8 mouse cellular contexts compared by ENCODE assay signal in the genomic region with DNA sequence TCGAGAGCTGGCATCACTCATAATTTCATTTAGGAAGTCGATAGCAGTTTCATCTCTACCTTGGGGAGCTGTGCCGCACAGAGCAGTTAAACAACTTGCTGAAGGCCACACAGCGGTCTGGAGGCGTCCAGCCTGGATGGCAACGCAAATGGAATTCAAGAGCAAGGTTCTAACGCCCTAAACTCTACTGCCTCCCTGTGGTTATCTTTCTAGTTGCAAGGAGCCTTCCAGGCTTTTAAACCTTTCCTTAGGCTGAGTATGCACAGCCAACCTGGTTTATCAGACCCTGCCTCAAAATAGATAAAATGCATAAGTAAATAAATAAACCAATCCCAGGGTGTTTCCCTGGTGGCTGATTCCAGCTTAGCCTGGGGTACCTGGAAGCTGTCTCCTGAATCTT. TPM values are rescaled to one million over a fixed set of nuclear protein-coding genes. Genes with fewer than 3 reads are reported as not detected.
DNase-seq lines count a peak whose midpoint lies in the region; ATAC-seq and TF ChIP-seq lines count a peak whose summit lies in the region.

No protein-coding gene starts in this region.

- no peaks in the 10 kb centered on the region for H3K9me3 ChIP-seq in hindbrain, embryonic 14.5 days (ENCODE audit: control insufficient read depth, low read length)
- no peaks in the 10 kb centered on the region for H3K9me3 ChIP-seq in hindbrain, embryonic 16.5 days (ENCODE audit: control insufficient read depth, low read length)
- no peaks in the 10 kb centered on the region for H3K9me3 ChIP-seq in ES-E14 (ENCODE audit: control insufficient read depth, insufficient read depth, low read depth, low read length)
- no peaks in the 10 kb centered on the region for H3K9me3 ChIP-seq in lung, postnatal 0 days (ENCODE audit: low read length)

- DNase-seq in hindbrain, embryonic 14.5 days (ENCODE audit: low spot score), result peak; percentile 84
- DNase-seq in ES-E14 (ENCODE audit: low read depth, low spot score), result peak; percentile 78
- DNase-seq in cerebellum, adult 8-10 months, result peak; percentile 65
- DNase-seq in gastrocnemius, postnatal 25 days, result peak; percentile 25
- peak; percentile 65 to 81 for DNase-seq in kidney, postnatal 25 days
- DNase-seq in lung, postnatal 0 days (ENCODE audit: low spot score), result peak; percentile 90
- peak; percentile 67 for DNase-seq in skeletal muscle tissue, adult 2 months (ENCODE audit: low read depth, low spot score)

- no peak overlapping the region for H3K27ac ChIP-seq in hindbrain, embryonic 14.5 days
- no peak overlapping the region for H3K27ac ChIP-seq in hindbrain, embryonic 16.5 days (ENCODE audit: low read depth, low read length)
- H3K27ac ChIP-seq in ES-E14 (ENCODE audit: insufficient read depth, low read depth, low read length, poor library complexity, severe bottlenecking), result no peak overlapping the region
- H3K27ac ChIP-seq in lung, postnatal 0 days (ENCODE audit: low read length), result no peak overlapping the region

- WGBS in hindbrain, embryonic 14.5 days, result 22% methylated on average over 7 of the region's 7 CpGs
- 25% methylated on average over 7 of the region's 7 CpGs for WGBS in hindbrain, embryonic 16.5 days
- 17% methylated on average over 7 of the region's 7 CpGs for WGBS in lung, postnatal 0 days

- H3K27me3 ChIP-seq in hindbrain, embryonic 14.5 days (ENCODE audit: control insufficient read depth, insufficient read depth, low read length), result no peaks in the 10 kb centered on the region
- no peaks in the 10 kb centered on the region for H3K27me3 ChIP-seq in hindbrain, embryonic 16.5 days (replicated peaks; ENCODE audit: control insufficient read depth, insufficient read depth, low read length)
- no peaks in the 10 kb centered on the region for H3K27me3 ChIP-seq in lung, postnatal 0 days (replicated peaks; ENCODE audit: insufficient read depth, low read length)

- ATAC-seq in hindbrain, embryonic 14.5 days (ENCODE audit: low FRiP score), result no peak
- no peak for ATAC-seq in hindbrain, embryonic 16.5 days
- ATAC-seq in lung, postnatal 0 days, result no peak

- TF ChIP-seq CTCF in lung, postnatal 0 days (IDR thresholded peaks at IDR 0.05), result peak; percentile 90

- H3K4me2 ChIP-seq in hindbrain, embryonic 14.5 days (replicated peaks), result no peak overlapping the region
- no peak overlapping the region for H3K4me2 ChIP-seq in hindbrain, embryonic 16.5 days (ENCODE audit: low read length)
- H3K4me2 ChIP-seq in lung, postnatal 0 days (replicated peaks; ENCODE audit: low read depth, low read length), result no peak overlapping the region

- H3K4me1 ChIP-seq in hindbrain, embryonic 14.5 days (replicated peaks; ENCODE audit: control insufficient read depth, insufficient read depth, low read length), result no peaks in the 10 kb centered on the region
- H3K4me1 ChIP-seq in hindbrain, embryonic 16.5 days (ENCODE audit: control insufficient read depth, insufficient read depth, low read depth, low read length), result no peaks in the 10 kb centered on the region
- no peaks in the 10 kb centered on the region for H3K4me1 ChIP-seq in ES-E14 (ENCODE audit: control insufficient read depth in 2 of 2, insufficient read depth in 2 of 2, low read length in 2 of 2, poor library complexity in 1 of 2)
- H3K4me1 ChIP-seq in lung, postnatal 0 days (ENCODE audit: insufficient read depth, low read depth, low read length), result peaks cover under 1% of the 10 kb centered on the region; the same call in 1 of the 2 replicates

- no peak overlapping the region for H3K4me3 ChIP-seq in hindbrain, embryonic 14.5 days (replicated peaks; ENCODE audit: low read length)
- H3K4me3 ChIP-seq in hindbrain, embryonic 16.5 days (ENCODE audit: low read length), result no peak overlapping the region
- no peak overlapping the region for H3K4me3 ChIP-seq in ES-E14 (ENCODE audit: insufficient read depth in 1 of 2, low read depth in 1 of 2, low read length in 2 of 2, poor library complexity in 1 of 2, severe bottlenecking in 1 of 2)
- H3K4me3 ChIP-seq in lung, postnatal 0 days (ENCODE audit: low read depth, low read length), result no peak overlapping the region

- no peaks in the 10 kb centered on the region for H3K36me3 ChIP-seq in hindbrain, embryonic 14.5 days (replicated peaks; ENCODE audit: control insufficient read depth, insufficient read depth)
- H3K36me3 ChIP-seq in hindbrain, embryonic 16.5 days (ENCODE audit: control insufficient read depth, insufficient read depth, low read length), result no peaks in the 10 kb centered on the region
- no peaks in the 10 kb centered on the region for H3K36me3 ChIP-seq in ES-E14 (ENCODE audit: control insufficient read depth, insufficient read depth, low read length, poor library complexity, severe bottlenecking)
- H3K36me3 ChIP-seq in lung, postnatal 0 days (ENCODE audit: insufficient read depth, low read length), result no peaks in the 10 kb centered on the region

- in situ Hi-C loops in ES-E14 (cut with MboI; ENCODE audit: low sequenced_read_pairs in 2 of 2, unreplicated experiment in 2 of 2), result no loop called here

- TF ChIP-seq EP300 in lung, postnatal 0 days (IDR thresholded peaks at IDR 0.05), result no peak

- H3K9ac ChIP-seq in hindbrain, embryonic 14.5 days, result no peak overlapping the region
- H3K9ac ChIP-seq in hindbrain, embryonic 16.5 days (ENCODE audit: low read depth, low read length), result no peak overlapping the region
- H3K9ac ChIP-seq in ES-E14 (ENCODE audit: insufficient read depth, low read depth, low read length, poor library complexity, severe bottlenecking), result no peak overlapping the region
- no peak overlapping the region for H3K9ac ChIP-seq in lung, postnatal 0 days (replicated peaks; ENCODE audit: low read depth)

TF ChIP-seq in ES-E14, 5 proteins besides CTCF, POLR2A, EP300 and RAD21:
- no peak for TF ChIP-seq MAFK (IDR thresholded peaks at IDR 0.05; ENCODE audit: insufficient read depth, low read depth, low read length)
- peak; percentile 57; the same call in 1 of the 2 replicates for TF ChIP-seq ZC3H11A (IDR thresholded peaks at IDR 0.05; ENCODE audit: borderline replicate concordance, low read depth, low read length)
- peak; percentile 49; the same call in 1 of the 2 replicates for TF ChIP-seq ZNF384 (IDR thresholded peaks at IDR 0.05; ENCODE audit: low read depth, low read length)

RNA-seq across cellular contexts. Expression of a gene that starts 18.9 kb away (rescaled TPM):
- polyA plus RNA-seq in hindbrain, embryonic 14.5 days (2014; fragmentation: Nextera tagmentation; extraction: Ambion mirVana), result 150 and 177 TPM in 2 replicates
- polyA plus RNA-seq in hindbrain, embryonic 16.5 days (2015; fragmentation: Nextera tagmentation; extraction: Ambion mirVana), result 132 and 165 TPM in 2 replicates
- total RNA-seq in ES-E14 (2012; rRNA removed), result 212 and 245 TPM in 2 replicates
- 10 to 100 TPM; 10.9 to 17.1 TPM for total RNA-seq in gastrocnemius, postnatal 25 days (2021)
- 83.6 and 97.1 TPM in 2 replicates for polyA plus RNA-seq in lung, postnatal 0 days (2015; fragmentation: Nextera tagmentation; extraction: Ambion mirVana)

RNA-seq across cellular contexts. Expression of a gene that starts 45.0 kb away (rescaled TPM):
- polyA plus RNA-seq in hindbrain, embryonic 14.5 days (2014; fragmentation: Nextera tagmentation; extraction: Ambion mirVana), result 7.1 and 7.8 TPM in 2 replicates
- 4.7 and 5.1 TPM in 2 replicates for polyA plus RNA-seq in hindbrain, embryonic 16.5 days (2015; fragmentation: Nextera tagmentation; extraction: Ambion mirVana)
- total RNA-seq in ES-E14 (2012; rRNA removed), result 3.6 and 5.7 TPM in 2 replicates
- 1 to 10 TPM in 1 of 2 experiments, under 1 TPM in 1; 0.92 to 1.4 TPM for total RNA-seq in gastrocnemius, postnatal 25 days (2021)
- 51.8 and 56.2 TPM in 2 replicates for polyA plus RNA-seq in lung, postnatal 0 days (2015; fragmentation: Nextera tagmentation; extraction: Ambion mirVana)

RNA-seq across cellular contexts. Expression of a gene that starts 59.9 kb away (rescaled TPM):
- polyA plus RNA-seq in hindbrain, embryonic 14.5 days (2014; fragmentation: Nextera tagmentation; extraction: Ambion mirVana), result 18.7 and 18.8 TPM in 2 replicates
- 9.6 and 10.6 TPM in 2 replicates for polyA plus RNA-seq in hindbrain, embryonic 16.5 days (2015; fragmentation: Nextera tagmentation; extraction: Ambion mirVana)
- total RNA-seq in ES-E14 (2012; rRNA removed), result 19.9 and 25.3 TPM in 2 replicates
- 10 to 100 TPM; 22.3 to 23.7 TPM for total RNA-seq in gastrocnemius, postnatal 25 days (2021)
- 20.0 and 22.3 TPM in 2 replicates for polyA plus RNA-seq in lung, postnatal 0 days (2015; fragmentation: Nextera tagmentation; extraction: Ambion mirVana)

Comparison
In these comparisons a context has a peak if more than half of its experiments do, and no peak if none do; other contexts are left out.
1. DNase-seq: peak in every context shown above with its lines; median percentile 90 in lung, postnatal 0 days; 84 in hindbrain, embryonic 14.5 days; 78 in ES-E14; 73 in kidney, postnatal 25 days; 67 in skeletal muscle tissue, adult 2 months; 65 in cerebellum, adult 8-10 months; 25 in gastrocnemius, postnatal 25 days.